Mouse (Mus musculus): ENCODE results near the gene Ptprcap.

- TF ChIP-seq GATA1 (IDR thresholded peaks at IDR 0.05; ENCODE audit: low read length) = no peak
- no peak for TF ChIP-seq TAL1 (IDR thresholded peaks at IDR 0.05; ENCODE audit: low read length)
These were observed 38.9 kb upstream of the Ptprcap start for GRCm38 (mm10) chr19:4114551-4114950.

Measured in erythroblast, embryonic 14.5 days (primary cell).